Mouse (Mus musculus): ENCODE results near the gene Sh3bgrl. TPM values are rescaled to one million over a fixed set of nuclear protein-coding genes. Genes with fewer than 3 reads are reported as not detected.

Gene Sh3bgrl
- polyA plus RNA-seq, 1 experiment, result 18.5 TPM

- H3K36me3 ChIP-seq (ENCODE audit: control insufficient read depth, insufficient read depth), result no peaks in the 10 kb centered on the region
- no peak overlapping the region for H3ac ChIP-seq (ENCODE audit: control insufficient read depth, insufficient read length)
- no peak overlapping the region for H3K4me3 ChIP-seq
- H3K4me2 ChIP-seq (ENCODE audit: low read depth), result no peak overlapping the region
- H3K27me3 ChIP-seq (ENCODE audit: control insufficient read depth, insufficient read depth, insufficient read length), result no peaks in the 10 kb centered on the region
- TF ChIP-seq TCF12 (IDR thresholded peaks at IDR 0.05; ENCODE audit: insufficient read depth, poor library complexity, severe bottlenecking) (no peak), TCF3 (IDR thresholded peaks at IDR 0.05; ENCODE audit: insufficient read length, low read depth) (no peak), E2F4 (IDR thresholded peaks at IDR 0.05; ENCODE audit: insufficient read depth) (no peak), SRF (IDR thresholded peaks at IDR 0.05; ENCODE audit: control insufficient read depth, insufficient read length, low read depth) (no peak), MYOG (IDR thresholded peaks at IDR 0.05; ENCODE audit: control insufficient read depth in 1 of 3, insufficient read depth in 1 of 3, insufficient read length in 2 of 3, low read depth in 2 of 3) (no peak), MYOD1 (IDR thresholded peaks at IDR 0.05; ENCODE audit: control insufficient read depth in 1 of 3, insufficient read length in 2 of 3, low read depth in 2 of 3) (no peak), CEBPB (IDR thresholded peaks at IDR 0.05; ENCODE audit: insufficient read depth, poor library complexity, severe bottlenecking) (no peak), MAX (IDR thresholded peaks at IDR 0.05; ENCODE audit: low read depth) (no peak), USF1 (IDR thresholded peaks at IDR 0.05; ENCODE audit: low read depth) (no peak), POLR2A (IDR thresholded peaks at IDR 0.05; ENCODE audit: insufficient read length, low read depth) (no peak), REST (IDR thresholded peaks at IDR 0.05; ENCODE audit: insufficient read depth, insufficient read length) (no peak), POLR2AphosphoS2 (IDR thresholded peaks at IDR 0.05; ENCODE audit: insufficient read length, low read depth) (no peak)
- no peaks in the 10 kb centered on the region for H3K79me2 ChIP-seq (ENCODE audit: control insufficient read depth, insufficient read depth)
Measured at GRCm38 (mm10) chrX:109207843-109208242, 112.7 kb downstream of the Sh3bgrl start.

GRCm38 (mm10) chrX:109228720-109229119 is 133.6 kb downstream of the Sh3bgrl start:
- no peaks in the 10 kb centered on the region for H3K36me3 ChIP-seq (ENCODE audit: control insufficient read depth, insufficient read depth)
- TF ChIP-seq SRF (IDR thresholded peaks at IDR 0.05; ENCODE audit: control insufficient read depth, insufficient read length, low read depth) (no peak), POLR2AphosphoS2 (IDR thresholded peaks at IDR 0.05; ENCODE audit: insufficient read length, low read depth) (no peak), MYOD1 (IDR thresholded peaks at IDR 0.05; ENCODE audit: control insufficient read depth in 1 of 3, insufficient read length in 2 of 3, low read depth in 2 of 3) (no peak), REST (IDR thresholded peaks at IDR 0.05; ENCODE audit: insufficient read depth, insufficient read length) (no peak), MAX (IDR thresholded peaks at IDR 0.05; ENCODE audit: low read depth) (no peak), TCF12 (IDR thresholded peaks at IDR 0.05; ENCODE audit: insufficient read depth, poor library complexity, severe bottlenecking) (no peak), POLR2A (IDR thresholded peaks at IDR 0.05; ENCODE audit: insufficient read length, low read depth) (no peak), USF1 (IDR thresholded peaks at IDR 0.05; ENCODE audit: low read depth) (no peak), E2F4 (IDR thresholded peaks at IDR 0.05; ENCODE audit: insufficient read depth) (no peak), MYOG (IDR thresholded peaks at IDR 0.05; ENCODE audit: control insufficient read depth in 1 of 3, insufficient read depth in 1 of 3, insufficient read length in 2 of 3, low read depth in 2 of 3) (no peak), TCF3 (IDR thresholded peaks at IDR 0.05; ENCODE audit: insufficient read length, low read depth) (no peak), CEBPB (IDR thresholded peaks at IDR 0.05; ENCODE audit: insufficient read depth, poor library complexity, severe bottlenecking) (no peak)
- H3K4me2 ChIP-seq (ENCODE audit: low read depth), result no peak overlapping the region
- no peak overlapping the region for H3K4me3 ChIP-seq
- H3K27me3 ChIP-seq (ENCODE audit: control insufficient read depth, insufficient read depth, insufficient read length), result no peaks in the 10 kb centered on the region
- no peak overlapping the region for H3ac ChIP-seq (ENCODE audit: control insufficient read depth, insufficient read length)
- no peaks in the 10 kb centered on the region for H3K79me2 ChIP-seq (ENCODE audit: control insufficient read depth, insufficient read depth)

GRCm38 (mm10) chrX:109235383-109236036 is 140.3 kb downstream of the Sh3bgrl start:
- H3ac ChIP-seq (ENCODE audit: control insufficient read depth, insufficient read length), result no peak overlapping the region
- H3K79me2 ChIP-seq (ENCODE audit: control insufficient read depth, insufficient read depth), result no peaks in the 10 kb centered on the region
- H3K4me3 ChIP-seq, result no peak overlapping the region
- no peak overlapping the region for H3K4me2 ChIP-seq (ENCODE audit: low read depth)
- TF ChIP-seq MYOD1 (IDR thresholded peaks at IDR 0.05; ENCODE audit: control insufficient read depth in 1 of 3, insufficient read length in 2 of 3, low read depth in 2 of 3), result no peak
- no peak for TF ChIP-seq REST (IDR thresholded peaks at IDR 0.05; ENCODE audit: insufficient read depth, insufficient read length)
- TF ChIP-seq POLR2A (IDR thresholded peaks at IDR 0.05; ENCODE audit: insufficient read length, low read depth), result no peak
- no peak for TF ChIP-seq CEBPB (IDR thresholded peaks at IDR 0.05; ENCODE audit: insufficient read depth, poor library complexity, severe bottlenecking)
- no peak for TF ChIP-seq MAX (IDR thresholded peaks at IDR 0.05; ENCODE audit: low read depth)
- TF ChIP-seq SRF (IDR thresholded peaks at IDR 0.05; ENCODE audit: control insufficient read depth, insufficient read length, low read depth), result no peak
- no peak for TF ChIP-seq POLR2AphosphoS2 (IDR thresholded peaks at IDR 0.05; ENCODE audit: insufficient read length, low read depth)
- no peak for TF ChIP-seq TCF3 (IDR thresholded peaks at IDR 0.05; ENCODE audit: insufficient read length, low read depth)
- TF ChIP-seq MYOG (IDR thresholded peaks at IDR 0.05; ENCODE audit: control insufficient read depth in 1 of 3, insufficient read depth in 1 of 3, insufficient read length in 2 of 3, low read depth in 2 of 3), result no peak
- no peak for TF ChIP-seq TCF12 (IDR thresholded peaks at IDR 0.05; ENCODE audit: insufficient read depth, poor library complexity, severe bottlenecking)
- TF ChIP-seq USF1 (IDR thresholded peaks at IDR 0.05; ENCODE audit: low read depth), result no peak
- TF ChIP-seq E2F4 (IDR thresholded peaks at IDR 0.05; ENCODE audit: insufficient read depth), result no peak
- no peaks in the 10 kb centered on the region for H3K27me3 ChIP-seq (ENCODE audit: control insufficient read depth, insufficient read depth, insufficient read length)
- H3K36me3 ChIP-seq (ENCODE audit: control insufficient read depth, insufficient read depth), result no peaks in the 10 kb centered on the region

GRCm38 (mm10) chrX:109238163-109238562 is 143.0 kb downstream of the Sh3bgrl start:
- TF ChIP-seq MYOG (IDR thresholded peaks at IDR 0.05; ENCODE audit: control insufficient read depth in 1 of 3, insufficient read depth in 1 of 3, insufficient read length in 2 of 3, low read depth in 2 of 3), result no peak
- no peak for TF ChIP-seq MAX (IDR thresholded peaks at IDR 0.05; ENCODE audit: low read depth)
- no peak for TF ChIP-seq REST (IDR thresholded peaks at IDR 0.05; ENCODE audit: insufficient read depth, insufficient read length)
- no peak for TF ChIP-seq TCF3 (IDR thresholded peaks at IDR 0.05; ENCODE audit: insufficient read length, low read depth)
- TF ChIP-seq TCF12 (IDR thresholded peaks at IDR 0.05; ENCODE audit: insufficient read depth, poor library complexity, severe bottlenecking), result no peak
- no peak for TF ChIP-seq USF1 (IDR thresholded peaks at IDR 0.05; ENCODE audit: low read depth)
- TF ChIP-seq SRF (IDR thresholded peaks at IDR 0.05; ENCODE audit: control insufficient read depth, insufficient read length, low read depth), result no peak
- TF ChIP-seq E2F4 (IDR thresholded peaks at IDR 0.05; ENCODE audit: insufficient read depth), result no peak
- TF ChIP-seq MYOD1 (IDR thresholded peaks at IDR 0.05; ENCODE audit: control insufficient read depth in 1 of 3, insufficient read length in 2 of 3, low read depth in 2 of 3), result no peak
- TF ChIP-seq POLR2AphosphoS2 (IDR thresholded peaks at IDR 0.05; ENCODE audit: insufficient read length, low read depth), result no peak
- no peak for TF ChIP-seq CEBPB (IDR thresholded peaks at IDR 0.05; ENCODE audit: insufficient read depth, poor library complexity, severe bottlenecking)
- H3K4me3 ChIP-seq, result no peak overlapping the region
- no peak overlapping the region for H3ac ChIP-seq (ENCODE audit: control insufficient read depth, insufficient read length)
- H3K36me3 ChIP-seq (ENCODE audit: control insufficient read depth, insufficient read depth), result no peaks in the 10 kb centered on the region
- H3K27me3 ChIP-seq (ENCODE audit: control insufficient read depth, insufficient read depth, insufficient read length), result no peaks in the 10 kb centered on the region
- no peak overlapping the region for H3K4me2 ChIP-seq (ENCODE audit: low read depth)
- no peaks in the 10 kb centered on the region for H3K79me2 ChIP-seq (ENCODE audit: control insufficient read depth, insufficient read depth)

Other genes starting within 250 kb of the Sh3bgrl start
- 3.2 TPM for gene Hmgn5, start 82.0 kb upstream of the Sh3bgrl start, polyA plus RNA-seq (2012; fragmentation: generic; extraction: Trizol)
- gene Gm6377, start 101.4 kb downstream of the Sh3bgrl start, polyA plus RNA-seq (2012; fragmentation: generic; extraction: Trizol), result not detected

All from myocyte (in vitro differentiated cells).